Mouse (Mus musculus) lung, postnatal 0 days (tissue): Measurements from ENCODE around the gene Grin2a.

Source experiments
- CTCF ChIP-seq: IDR thresholded peaks from 2 replicates; pipeline ENCODE4 v1.5.1; 2016; ENCODE audit warnings: antibody characterized with exemption, mild to moderate bottlenecking
- EP300 ChIP-seq: IDR thresholded peaks from 2 replicates; pipeline ENCODE4 v1.6.1; 2016; ENCODE audit warnings: antibody characterized with exemption, mild to moderate bottlenecking, control low read depth

DNA sequence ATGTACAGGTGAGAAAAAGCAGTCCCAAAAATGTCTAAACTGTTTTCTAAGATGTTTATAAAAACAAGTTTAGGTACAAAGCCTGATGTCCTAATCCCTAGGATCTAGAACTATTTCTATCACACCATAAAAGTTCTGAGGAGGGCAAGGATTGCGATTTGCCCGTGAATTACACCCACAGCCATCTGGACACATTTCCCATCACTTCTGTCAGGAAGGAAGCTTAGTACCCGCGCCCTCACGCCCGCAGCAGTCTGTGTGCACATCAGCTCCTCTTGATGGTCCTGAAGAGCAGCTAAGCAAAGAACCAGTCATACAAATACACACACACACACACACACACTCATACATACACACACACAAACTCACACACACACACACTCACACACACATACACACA, 252.9 kb downstream of the Grin2a start:
- no peak for TF ChIP-seq CTCF
- TF ChIP-seq EP300 = no peak
